Mouse (Mus musculus): ENCODE measurements around the gene Bricd5.
"Not testable (repeated sequence)": the region's sequence is repeated elsewhere in the genome, so short reads cannot be mapped to it uniquely, and the experiment has no call there.

Gene Bricd5

DNA sequence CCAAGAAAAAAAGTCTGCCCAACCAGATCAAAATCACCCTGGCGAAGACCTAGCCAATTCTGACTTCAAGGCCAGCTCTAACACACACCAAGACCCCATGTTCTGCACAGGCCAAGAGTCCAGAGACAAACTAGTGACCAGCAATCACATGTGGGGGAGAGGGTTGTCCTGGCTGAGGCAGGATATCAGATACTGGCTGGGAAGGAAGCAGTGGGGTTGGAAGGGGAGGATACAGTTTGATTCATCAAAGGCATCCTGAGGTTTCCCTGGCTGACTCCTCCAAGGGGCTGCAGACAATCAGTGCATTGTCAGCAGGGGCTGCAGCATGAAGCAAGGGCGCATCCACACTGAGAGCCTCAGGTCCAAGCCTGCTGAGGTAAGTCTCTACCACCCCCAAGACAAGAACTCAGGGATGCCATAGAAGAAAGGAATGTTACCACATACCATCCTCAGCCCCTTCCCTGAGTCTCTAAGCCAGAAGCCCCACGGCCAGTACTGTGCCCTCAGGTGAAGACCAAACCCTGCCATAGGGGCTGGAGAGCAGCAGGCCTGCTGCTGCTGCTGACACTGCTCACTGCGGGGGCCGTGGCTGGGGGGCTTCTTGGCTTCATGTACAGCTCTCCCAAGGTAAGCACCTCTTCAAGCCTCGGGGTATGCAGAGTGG, at the start of gene Bricd5:
Bricd5 (plus strand) TSS at position 273 of the 664 bp plus-strand sequence.
- no peak for DNase-seq

DNA sequence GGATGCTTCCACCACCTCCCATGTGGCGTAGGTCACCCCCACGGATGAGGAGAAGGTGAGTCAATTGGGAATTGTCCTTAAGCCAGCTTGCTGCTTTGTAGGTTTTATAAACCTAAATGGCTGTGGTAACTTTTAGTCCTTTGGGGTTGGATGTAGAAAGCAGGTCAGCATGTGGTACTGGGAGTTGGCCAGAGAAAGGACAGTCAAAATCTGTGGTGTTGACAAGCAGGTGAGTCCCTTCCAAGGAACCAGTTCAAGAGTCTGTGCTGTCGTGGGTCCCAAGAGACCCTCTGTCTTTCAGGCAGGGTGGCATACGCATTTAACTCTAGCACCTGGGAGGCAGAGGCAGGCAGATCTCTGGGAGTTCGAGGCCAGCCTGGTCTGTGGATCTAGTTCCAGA, 49.2 kb upstream of the Bricd5 start:
- no peak for DNase-seq

DNA sequence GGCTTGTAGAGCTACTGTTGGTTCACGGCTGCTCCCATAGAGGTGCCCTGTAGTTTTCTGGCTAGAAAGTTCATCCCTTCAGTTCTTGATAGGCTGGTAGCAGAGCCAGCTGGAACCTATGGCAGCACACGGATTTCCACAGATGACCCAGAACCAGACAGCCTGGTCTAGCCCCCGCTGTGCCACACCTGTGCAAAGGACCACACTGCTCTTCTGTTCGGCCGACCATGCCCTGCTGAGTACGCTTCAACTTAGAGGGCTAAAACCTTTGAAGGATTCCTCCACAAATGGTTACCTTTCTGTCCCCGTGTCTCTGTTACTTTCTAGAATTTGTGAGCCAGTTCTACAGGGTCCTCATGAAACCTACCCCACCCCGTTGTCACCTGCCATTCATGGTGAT, 48.4 kb upstream of the Bricd5 start:
- DNase-seq: not testable (repeated sequence)

DNA sequence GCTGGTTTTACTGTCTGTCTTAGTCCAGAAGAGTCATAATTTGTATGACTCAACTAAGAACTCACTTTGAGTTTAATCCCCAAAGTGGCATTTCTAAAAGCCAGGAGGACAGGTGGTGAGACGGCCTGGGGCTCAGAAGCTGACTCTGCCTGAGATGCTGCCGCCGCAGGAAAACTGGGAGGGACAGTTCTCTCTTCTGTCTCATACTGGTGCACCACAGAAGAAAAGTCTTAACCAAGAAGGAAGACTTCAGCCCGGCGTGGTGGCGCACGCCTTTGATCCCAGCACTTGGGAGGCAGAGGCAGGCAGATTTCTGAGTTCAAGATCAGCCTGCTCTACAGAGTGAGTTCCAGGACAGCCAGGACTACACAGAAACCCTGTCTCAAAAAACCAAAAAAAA, 47.8 kb upstream of the Bricd5 start:
- no peak for DNase-seq

DNA sequence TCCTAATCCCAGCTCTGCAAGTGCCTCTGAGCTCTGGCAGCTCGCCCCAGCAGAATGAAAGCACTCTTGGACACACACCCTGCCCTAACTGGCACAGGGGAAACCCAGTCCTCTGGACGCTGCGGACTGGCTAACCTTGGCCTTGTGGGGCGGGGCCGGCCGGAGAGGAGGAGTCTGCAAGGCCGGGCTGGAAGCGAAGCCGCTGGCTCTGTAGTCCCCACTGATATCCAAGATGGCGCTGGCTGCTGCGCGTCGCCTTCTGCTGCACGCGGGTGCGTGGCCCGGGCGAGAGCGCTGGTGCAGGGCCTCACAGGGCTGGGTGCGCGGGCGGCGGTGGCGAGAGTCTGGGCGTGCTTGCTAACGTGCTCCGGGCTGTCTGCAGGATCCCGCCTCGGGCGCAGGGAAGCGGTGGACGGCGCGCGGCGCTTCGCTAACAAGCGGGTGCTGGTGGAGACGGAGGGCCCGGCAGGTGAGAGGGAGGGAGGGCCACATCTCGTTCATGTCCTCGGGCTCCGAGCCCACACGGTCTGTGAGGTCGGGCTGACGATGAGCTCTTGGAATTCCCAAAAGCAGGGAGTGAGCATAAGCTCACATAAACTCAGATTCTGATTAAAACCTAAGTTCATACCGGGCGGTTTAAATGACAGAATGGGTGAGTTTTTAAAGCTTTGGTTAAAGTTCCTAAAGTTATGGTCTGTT, 47.1 kb upstream of the Bricd5 start, which contains the start of gene Eci1:
Eci1 (plus strand) TSS at position 171 of the 699 bp plus-strand sequence.
- DNase-seq: peak; percentile 97 to 99

DNA sequence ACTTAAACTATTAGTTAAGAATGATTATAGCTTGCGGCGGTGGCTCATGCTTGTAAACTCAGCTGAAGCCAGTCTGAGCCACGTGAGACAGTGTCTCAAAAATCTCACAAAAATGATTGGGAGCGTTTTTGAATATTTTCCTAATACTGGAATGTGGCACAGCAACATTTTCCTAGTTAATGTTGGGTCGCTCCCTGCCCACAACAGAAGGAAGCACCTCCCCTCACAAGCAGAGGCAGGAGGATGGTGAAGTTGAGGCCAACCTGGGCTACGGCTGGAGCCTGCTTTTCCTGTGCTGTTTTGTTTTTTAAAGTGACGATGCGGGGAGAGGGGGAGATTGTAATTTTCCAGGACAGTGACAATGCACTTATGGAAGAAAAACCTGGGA, 46.5 kb upstream of the Bricd5 start:
- DNase-seq: peak in 1 of 2 experiments; percentile 27

DNA sequence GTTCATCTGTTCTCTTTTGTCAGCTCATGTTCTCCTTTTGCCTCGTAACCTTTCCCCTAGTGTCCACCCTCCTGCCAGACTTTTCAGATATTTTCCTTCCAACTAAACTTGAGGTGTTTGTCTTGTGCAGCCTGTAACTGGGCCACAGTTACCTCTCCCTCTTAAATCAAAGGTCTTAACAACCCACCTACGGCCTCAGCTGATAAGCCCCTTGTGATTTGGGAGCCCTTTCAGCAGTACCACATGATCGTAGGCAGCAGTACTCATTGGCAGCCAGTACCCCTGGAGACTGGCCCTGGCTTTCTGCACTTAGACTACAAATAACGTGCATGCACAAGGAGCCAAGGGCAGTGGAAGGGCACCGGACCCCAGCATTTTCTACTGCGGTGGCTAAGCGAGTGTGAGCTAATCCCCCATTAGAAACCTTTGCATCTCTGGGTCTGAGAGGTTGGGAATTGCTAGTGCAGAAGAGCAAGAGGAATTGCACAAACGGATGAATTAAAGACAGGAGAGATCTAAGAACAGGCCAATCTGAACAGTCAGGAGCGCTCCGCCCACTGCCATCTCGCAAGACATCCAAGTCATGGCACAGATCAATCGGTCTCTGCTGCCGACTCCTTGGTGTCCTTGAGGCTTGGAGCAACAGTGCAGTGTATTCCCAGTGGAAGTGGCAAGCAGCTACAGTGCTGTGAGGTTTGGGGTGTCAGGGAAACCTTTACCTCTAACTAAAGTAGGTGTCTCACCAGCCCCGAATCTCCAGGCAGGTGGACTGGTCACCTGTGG, 44.3 kb upstream of the Bricd5 start:
- peak; percentile 37 to 74 for DNase-seq

DNA sequence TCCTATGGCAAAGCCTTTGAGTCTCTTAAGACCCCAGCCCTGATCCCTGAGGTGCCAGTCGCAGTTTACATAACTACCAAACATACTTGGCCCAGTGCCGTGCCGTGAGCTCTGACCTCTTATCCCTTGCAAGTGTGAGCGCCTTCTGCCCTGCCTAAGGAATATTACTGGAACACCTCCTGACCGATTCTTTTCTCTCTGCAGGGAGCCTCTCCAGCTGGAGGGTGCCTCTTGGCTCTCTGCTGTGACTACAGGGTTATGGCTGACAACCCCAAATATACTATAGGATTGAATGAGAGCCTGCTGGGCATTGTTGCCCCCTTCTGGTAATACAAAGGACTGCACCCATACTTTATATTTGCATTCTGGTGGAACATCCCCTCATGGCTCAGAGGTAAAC, 36.7 kb upstream of the Bricd5 start:
- peak; percentile 32 to 59 for DNase-seq

DNA sequence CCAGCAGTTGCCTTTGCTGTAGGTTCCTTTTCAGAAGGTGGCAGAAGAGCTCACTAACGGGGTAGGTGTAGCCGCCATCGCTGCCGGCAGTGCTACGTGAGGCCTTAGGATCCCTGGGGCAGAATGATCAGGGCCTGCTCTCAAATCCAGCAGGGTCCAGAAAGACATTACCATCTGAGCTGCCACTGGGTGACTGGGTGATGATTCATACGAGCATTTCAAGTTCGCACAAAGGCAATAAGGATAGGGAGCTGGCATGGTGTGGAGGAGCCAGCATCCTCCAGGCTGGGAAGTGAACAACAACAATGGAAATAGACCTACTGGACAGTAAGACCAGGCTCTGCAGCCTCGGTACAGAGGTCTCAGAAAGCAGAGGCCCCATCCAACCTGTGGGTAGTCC, 33.3 kb upstream of the Bricd5 start:
- DNase-seq: no peak

DNA sequence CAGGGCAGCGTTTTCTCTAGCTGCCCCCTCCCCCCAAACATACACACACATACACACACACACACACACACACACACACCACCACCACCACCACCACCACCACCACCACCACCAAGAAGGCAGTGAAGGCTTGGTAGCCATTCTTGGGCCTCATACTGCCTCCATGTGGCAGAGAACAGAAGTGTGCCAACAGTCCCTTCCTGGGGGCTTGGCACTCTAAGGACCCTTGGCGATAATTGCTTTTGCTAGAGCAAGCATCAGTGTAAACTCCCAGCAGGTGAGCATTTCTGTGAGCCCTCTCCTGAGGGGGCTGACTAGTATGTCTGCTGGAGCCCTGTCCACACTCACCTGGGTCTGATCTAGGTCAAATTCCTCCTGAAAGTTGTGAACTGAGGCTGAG, 32.5 kb upstream of the Bricd5 start:
- no peak for DNase-seq

DNA sequence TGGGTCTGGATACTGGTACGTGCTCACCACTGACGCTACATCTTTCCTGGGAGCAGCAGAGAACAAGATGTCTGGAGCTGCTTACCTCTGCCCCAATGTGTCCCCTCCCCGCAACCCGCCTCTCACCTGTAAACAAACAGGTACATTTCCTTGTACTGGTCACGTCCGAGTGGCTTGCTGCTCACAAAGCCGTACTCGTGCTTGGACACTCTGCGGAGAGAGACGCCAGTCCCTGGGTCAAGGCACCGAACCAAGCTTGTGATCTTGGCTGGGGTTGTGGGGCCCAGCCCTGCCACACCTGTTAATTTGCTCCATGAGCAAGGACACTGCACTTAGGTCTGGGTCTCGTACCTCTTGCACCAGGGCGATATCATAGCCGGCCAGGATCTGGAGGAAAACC, 31.6 kb upstream of the Bricd5 start:
- peak in 1 of 2 experiments; percentile 73 for DNase-seq

DNA sequence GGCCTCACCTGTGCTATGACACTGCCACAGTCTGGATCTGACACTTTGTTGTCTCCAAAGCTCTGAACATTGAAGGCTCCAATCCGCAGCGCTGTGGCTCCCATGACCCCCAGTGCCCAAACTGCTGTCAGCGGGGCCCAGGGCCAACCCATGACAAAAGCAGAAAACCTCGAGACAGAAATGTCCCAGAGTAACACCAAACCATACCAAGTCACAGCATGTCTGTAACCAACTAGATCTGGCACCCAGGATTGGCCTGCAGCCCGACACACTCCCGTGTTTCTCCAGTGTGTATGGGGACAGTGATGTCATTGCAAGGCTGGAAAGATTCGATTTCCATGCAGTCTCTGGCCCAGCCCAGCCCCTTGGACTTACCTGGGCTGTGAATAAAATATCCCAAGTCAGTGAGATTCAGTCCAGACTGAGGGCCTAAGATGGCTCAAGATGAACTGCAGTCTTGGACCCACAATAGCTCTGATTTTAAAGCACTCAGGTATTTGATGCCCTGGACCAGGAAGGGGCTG, 31.0 kb upstream of the Bricd5 start, which contains the start of gene Dnase1l2:
Dnase1l2 (minus strand) TSS at position 474 of the 524 bp plus-strand sequence.
- DNase-seq: no peak

DNA sequence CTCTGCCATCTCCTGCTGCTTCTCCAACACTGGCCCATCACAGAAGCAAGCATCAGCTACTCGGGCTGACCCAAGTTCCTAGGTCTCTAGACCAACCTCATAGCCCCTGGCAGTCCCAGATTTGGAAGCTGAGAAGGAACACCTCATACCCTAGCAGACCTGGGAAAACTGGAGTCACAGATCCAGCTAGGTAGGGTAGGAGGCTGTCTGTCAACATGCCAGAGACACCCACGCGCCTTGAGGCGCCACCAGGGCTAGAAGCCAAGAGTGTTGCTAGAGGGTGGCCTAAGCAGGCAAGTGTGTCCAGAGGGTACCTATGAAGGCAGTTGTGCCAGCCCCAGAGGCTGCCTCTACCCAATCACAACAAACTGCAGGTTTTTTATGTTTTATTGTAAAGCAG, 30.3 kb upstream of the Bricd5 start:
- DNase-seq: peak in 1 of 2 experiments; percentile 36

DNA sequence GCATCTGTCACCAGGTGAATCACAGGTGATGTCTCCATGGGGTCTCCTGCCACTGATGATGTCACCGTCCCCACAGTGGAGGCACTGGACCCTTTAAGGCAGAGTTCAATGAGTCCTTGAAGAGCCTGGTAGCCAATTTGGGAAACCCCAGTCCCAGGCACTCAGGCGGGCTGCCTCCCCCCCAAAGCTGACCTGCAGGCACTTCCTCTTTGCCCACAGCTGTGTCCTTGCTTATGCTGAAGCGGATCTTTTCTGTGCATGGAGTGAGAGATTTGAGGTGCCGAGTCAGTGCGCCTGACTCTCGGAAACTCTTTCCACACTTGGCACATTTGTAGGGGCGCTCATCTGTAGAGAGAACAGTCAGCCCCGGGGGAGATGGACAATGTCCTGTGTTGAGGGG, 27.1 kb upstream of the Bricd5 start:
- DNase-seq: no peak

DNA sequence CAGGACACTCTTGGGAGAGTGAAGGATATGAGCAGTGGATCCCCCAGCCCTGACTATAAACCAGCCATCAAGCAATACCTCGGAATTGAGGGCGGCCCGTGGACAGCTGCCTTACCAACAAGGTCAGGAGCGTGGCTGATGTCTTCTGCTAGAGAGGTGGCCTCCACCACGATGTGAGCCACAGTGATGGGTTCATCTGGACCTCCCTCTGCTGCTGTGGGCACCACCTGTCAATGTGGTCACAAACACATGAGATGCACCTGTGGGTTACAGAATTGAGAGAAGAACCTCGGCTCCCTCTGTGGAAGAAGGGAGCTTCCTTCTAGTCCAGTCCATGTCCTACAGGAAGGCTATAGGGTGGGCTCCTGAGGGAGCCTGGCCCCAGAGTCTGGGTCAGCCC, 24.2 kb upstream of the Bricd5 start:
- DNase-seq: no peak

DNA sequence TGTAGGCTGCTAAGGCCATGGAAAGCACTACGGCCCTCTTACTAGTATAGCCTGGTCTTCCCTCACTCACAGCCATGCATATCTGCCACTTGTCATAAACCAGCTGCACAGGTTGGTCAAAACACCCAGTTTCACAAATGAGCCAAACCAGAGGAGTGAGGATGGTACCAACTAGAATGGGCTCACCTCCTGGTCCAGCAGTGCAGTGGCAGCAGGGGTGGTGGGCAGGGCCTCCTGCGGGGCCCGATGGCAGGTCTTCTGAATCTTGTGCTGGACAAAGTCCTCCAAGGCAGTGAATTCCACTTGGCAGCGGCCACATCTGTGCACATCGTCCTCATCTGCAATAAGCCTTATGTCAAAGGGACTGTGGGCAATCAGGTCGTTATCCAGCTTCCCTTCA, 22.5 kb upstream of the Bricd5 start:
- DNase-seq: no peak

DNA sequence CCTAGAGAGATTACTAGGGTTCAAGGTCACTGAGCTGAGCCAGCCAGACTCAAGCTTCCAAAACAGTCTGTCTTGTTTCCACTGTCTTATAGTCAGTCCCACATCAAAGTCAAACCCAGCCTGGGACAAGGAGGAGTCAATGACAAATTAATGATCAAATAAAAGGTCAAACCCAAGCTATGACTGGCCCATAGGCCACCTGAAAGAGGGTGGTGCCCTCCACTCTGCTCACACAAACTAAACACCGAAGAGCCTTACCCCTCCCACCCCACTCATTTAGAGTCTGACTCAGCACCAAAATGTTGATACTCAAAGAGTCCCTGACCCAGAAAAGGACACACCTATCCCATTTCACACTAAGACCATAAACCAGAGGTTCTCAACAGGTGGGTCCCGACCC, 20.3 kb upstream of the Bricd5 start:
- no peak for DNase-seq

DNA sequence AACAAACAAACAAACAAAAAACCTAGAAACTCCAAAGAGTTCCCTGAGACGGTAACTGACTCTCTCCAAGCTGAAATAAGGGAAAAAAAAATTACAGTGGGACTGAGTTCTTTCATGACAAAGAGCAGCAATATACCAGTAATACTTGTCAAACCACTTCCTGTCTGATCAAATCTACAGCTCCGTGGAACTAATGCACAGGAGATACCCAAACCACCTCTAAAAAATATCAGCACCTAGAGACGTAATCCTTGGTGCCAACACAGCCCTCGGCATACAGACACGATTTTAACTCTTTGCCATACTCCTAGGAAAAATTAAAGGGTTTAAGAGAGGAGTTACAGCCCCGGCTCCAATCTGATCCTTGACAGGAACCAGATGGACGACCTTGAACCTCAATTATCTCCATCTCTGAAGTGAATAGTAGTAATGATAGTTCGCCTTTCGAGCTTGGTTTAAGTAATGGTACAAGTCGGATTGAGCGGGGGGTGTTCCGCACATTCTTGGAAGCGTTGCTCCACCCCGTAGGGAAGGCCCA, 19.4 kb upstream of the Bricd5 start:
- no peak for DNase-seq

DNA sequence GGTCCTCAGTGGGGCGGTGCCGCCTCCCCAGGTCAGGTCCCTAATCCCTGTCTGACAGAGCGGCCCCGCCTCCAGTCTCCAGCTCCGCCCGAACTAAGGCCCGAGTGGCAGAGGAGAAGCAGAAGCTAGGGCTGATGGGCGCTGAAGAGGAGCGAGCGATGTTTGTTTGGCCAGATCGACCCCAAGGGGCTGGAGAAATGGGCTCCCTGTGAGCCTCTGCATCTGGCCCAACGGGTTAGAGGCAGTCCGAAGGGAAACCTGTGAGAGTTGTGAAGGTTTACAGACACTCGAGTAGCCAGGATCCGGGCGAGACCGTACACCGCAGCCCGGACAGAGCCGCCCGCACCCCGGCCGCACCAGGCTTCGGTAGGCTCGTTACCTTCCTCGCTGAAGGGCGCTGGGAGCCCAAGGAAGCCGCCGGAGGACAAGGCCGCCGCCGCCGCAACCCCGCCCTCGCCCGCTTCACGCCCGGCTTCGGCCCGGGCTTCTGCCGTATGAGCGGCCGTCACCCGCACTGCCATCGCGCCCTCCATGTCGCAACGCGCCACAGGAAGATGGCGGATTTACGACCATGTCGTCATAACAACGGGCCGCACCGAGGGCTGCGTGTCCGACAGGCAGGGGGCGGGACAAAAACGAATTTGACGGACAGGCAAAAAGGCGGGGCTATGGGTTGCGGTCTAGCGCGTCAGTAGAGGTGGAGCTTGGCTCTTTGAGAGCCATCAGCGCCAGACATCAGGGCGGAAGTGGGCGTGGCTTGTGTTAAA, 18.7 kb upstream of the Bricd5 start:
- DNase-seq: peak; percentile 100

DNA sequence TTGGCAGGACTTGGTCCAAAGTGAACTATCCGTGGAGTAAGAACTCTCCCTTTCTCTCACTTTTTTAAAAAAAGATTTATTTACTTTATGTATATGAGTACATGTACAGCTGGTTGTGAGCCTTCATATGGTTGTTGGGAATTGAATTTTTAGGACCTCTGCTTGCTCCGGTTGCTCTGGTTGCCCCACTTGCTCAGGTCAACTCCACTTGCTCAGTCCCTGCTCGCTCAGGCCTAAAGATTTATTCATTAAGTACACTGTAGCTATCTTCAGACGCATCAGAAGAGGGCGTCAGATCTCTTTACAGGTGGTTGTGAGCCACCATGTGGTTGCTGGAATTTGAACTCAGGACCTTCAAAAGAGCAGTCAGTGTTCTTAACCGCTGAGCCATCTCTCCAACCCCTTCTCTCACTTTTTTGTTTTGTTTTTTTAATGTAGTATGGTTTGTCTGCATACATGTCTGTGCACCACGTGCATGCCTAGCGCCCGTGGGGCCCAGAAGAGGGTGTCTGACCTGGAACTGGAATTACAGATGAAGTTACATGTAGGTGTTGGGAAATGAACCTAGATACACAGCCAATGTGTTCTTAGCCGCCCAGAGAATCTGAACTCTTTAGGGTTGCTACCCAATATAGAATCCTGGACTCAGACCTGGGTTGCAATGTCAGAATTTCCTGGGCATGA, 18.0 kb upstream of the Bricd5 start:
- DNase-seq: peak in 1 of 2 experiments; percentile 30

DNA sequence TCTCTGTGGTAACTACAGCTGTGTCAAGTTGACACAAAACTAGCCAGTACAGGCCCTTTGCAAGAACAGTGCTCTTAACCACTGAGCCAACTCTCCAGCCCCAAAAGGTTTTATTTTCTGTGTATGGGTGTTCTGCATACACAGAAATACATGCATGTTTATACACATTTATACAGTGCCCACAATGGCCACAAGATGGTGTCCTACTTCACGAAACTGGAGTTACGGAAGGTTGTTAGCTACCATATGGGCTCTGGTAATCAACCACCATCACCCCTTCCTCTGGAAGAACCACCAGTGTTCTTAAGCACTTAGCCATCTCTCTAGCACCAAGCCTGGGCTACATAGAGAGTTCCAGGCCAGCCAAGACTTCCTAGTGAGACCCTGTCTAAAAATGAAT, 12.1 kb upstream of the Bricd5 start:
- DNase-seq: peak in 1 of 2 experiments; percentile 63

DNA sequence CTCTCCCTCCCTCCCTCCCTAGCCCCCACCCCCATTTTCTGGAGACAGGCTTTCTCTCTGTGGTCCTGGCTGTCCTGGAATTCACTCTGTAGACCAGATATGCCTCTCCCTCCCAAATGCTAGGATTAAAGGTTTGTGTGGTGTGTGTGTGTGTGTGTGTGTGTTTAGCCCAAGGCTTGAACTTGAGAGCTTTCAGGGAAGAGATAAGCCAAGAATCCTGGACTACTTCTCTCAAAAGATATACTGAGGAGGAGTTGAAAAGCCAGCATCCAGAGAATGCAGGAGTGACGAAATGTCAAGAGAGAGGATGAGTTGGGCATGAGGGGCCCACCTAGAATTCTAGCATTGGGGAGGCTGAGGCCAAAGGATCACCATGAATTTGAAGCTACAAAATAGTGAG, 10.8 kb upstream of the Bricd5 start:
- DNase-seq: no peak
